Mouse (Mus musculus) erythroblast, adult 5-6 weeks (primary cell): ENCODE measurements around the gene Bivm. TPM values are rescaled to one million over a fixed set of nuclear protein-coding genes. Genes with fewer than 3 reads are reported as not detected.

Experiments
- ATAC-seq: replicated peaks from 2 replicates; pipeline ENCODE4 v1.8.0; 2016; ENCODE audit warnings: moderate number of reproducible peaks, mild to moderate bottlenecking, moderate TSS enrichment, inconsistent platforms; ENCODE audit not compliant: poor library complexity, low FRiP score, severe bottlenecking
- total RNA-seq, 2 experiments: library from RNA; stranded (forward) in 1 of 2; stranded (reverse) in 1 of 2; fragments of 150-400 nt in 1 of 2; fragments of 200-764, 138-1000 nt in 1 of 2; gene quantifications; 2 replicates each; pipeline versions ENCODE4 v1.2.3 to v1.2.4; 2015 to 2017; ENCODE audit warnings: low replicate concordance in 2 of 2

The Bivm gene
- total RNA-seq, 2 experiments from 2014 or later, result 0.94 to 3.1 TPM

GRCm38 (mm10) chr1:44167859-44168383 lies 49.2 kb downstream of the Bivm start:
- no peak for ATAC-seq

- no peak for ATAC-seq
Observed at GRCm38 (mm10) chr1:44172656-44173055, 53.9 kb downstream of the Bivm start.

DNA sequence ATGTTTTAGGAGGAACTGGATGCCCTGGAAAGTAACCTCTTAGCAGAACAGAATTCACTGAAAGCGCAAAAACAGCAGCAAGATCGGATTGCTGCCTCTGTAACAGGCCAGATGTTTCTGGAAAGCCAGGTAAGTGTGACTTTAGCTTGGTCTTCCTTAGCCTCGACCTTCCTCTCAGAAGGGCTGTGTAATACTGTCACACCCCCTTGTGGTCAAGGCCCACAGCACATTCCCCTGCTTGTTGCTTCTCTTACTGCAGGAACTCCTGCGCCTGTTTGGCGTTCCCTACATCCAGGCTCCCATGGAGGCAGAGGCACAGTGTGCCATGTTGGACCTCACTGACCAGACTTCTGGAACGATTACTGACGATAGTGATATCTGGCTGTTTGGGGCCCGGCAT lies 55.1 kb downstream of the Bivm start:
- ATAC-seq, result no peak

- no peak for ATAC-seq
Observed at GRCm38 (mm10) chr1:44178086-44178485, 59.3 kb downstream of the Bivm start.

DNA sequence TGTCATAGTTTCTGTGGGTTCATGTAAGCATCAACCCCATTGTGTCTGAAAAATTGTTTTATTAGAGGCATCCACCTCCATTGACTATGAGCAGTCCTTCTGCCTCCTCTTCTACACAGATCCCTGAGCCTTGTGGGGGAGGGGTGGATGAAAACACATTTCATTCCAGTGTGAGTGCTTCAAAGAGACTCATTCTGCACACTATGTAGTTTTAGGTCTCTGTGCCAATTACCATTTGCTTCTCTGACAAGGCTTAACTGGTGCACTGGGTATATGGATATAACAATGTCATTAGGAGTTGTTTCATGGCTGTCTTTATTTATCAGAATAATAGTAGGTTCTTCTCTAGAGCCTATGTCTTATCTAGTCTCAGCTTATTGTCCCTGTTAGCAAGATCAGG lies 67.6 kb downstream of the Bivm start:
- ATAC-seq, result no peak

Other genes starting within 250 kb of the Bivm start
- gene Tpp2, start 185.3 kb upstream of the Bivm start, total RNA-seq (2015; ENCODE audit: low replicate concordance), result 31.8 and 41.3 TPM in 2 replicates
- gene Tpp2, start 185.3 kb upstream of the Bivm start, total RNA-seq (2017; ENCODE audit: low replicate concordance), result 26.9 and 33.2 TPM in 2 replicates
- not detected in 2 replicates for gene Mettl21c, start 98.9 kb upstream of the Bivm start, total RNA-seq (2015; ENCODE audit: low replicate concordance)
- 0.14 TPM in 1 of 2 replicates, not detected in the other for gene Mettl21c, start 98.9 kb upstream of the Bivm start, total RNA-seq (2017; ENCODE audit: low replicate concordance)
- gene Gm8251, start 57.0 kb upstream of the Bivm start, total RNA-seq (2015; ENCODE audit: low replicate concordance), result 1.3 and 4.2 TPM in 2 replicates
- gene Gm8251, start 57.0 kb upstream of the Bivm start, total RNA-seq (2017; ENCODE audit: low replicate concordance), result 2.6 and 3.8 TPM in 2 replicates
- gene Tex30, start 16.5 kb upstream of the Bivm start, total RNA-seq (2015; ENCODE audit: low replicate concordance), result 15.7 and 32.3 TPM in 2 replicates
- 12.8 and 21.7 TPM in 2 replicates for gene Tex30, start 16.5 kb upstream of the Bivm start, total RNA-seq (2017; ENCODE audit: low replicate concordance)
- gene Kdelc1, start 149 bp upstream of the Bivm start, total RNA-seq (2015; ENCODE audit: low replicate concordance), result 3.7 and 4.6 TPM in 2 replicates
- 2.5 and 3.5 TPM in 2 replicates for gene Kdelc1, start 149 bp upstream of the Bivm start, total RNA-seq (2017; ENCODE audit: low replicate concordance)
- 1.9 and 2.7 TPM in 2 replicates for gene Ercc5, start 28.8 kb downstream of the Bivm start, total RNA-seq (2015; ENCODE audit: low replicate concordance)
- 2.5 and 6.0 TPM in 2 replicates for gene Ercc5, start 28.8 kb downstream of the Bivm start, total RNA-seq (2017; ENCODE audit: low replicate concordance)
- not detected in 2 replicates for gene Mettl21e, start 100.0 kb downstream of the Bivm start, total RNA-seq (2015; ENCODE audit: low replicate concordance)
- not detected in 2 replicates for gene Mettl21e, start 100.0 kb downstream of the Bivm start, total RNA-seq (2017; ENCODE audit: low replicate concordance)